Mouse (Mus musculus): ENCODE results near the gene Rnf224. TPM values are rescaled to one million over a fixed set of nuclear protein-coding genes. Genes with fewer than 3 reads are reported as not detected.

Rnf224 gene
- total and polyA plus RNA-seq, 3 experiments, result 0.10 TPM; not detected in 2

- no peaks in the 10 kb centered on the region for H3K27me3 ChIP-seq (ENCODE audit: control insufficient read depth in 1 of 2, insufficient read depth in 2 of 2, low read length in 2 of 2)
- no peak for DNase-seq (ENCODE audit: low read depth, low spot score)
- H3K36me3 ChIP-seq (ENCODE audit: control insufficient read depth in 1 of 2, insufficient read depth in 2 of 2, low read length in 2 of 2), result peaks cover 6 to 8% of the 10 kb centered on the region in 2 experiments
- no peak overlapping the region for H3K4me3 ChIP-seq (ENCODE audit: control insufficient read depth in 1 of 2, insufficient read depth in 1 of 2, low read depth in 2 of 2, low read length in 2 of 2)
- TF ChIP-seq USF2 (IDR thresholded peaks at IDR 0.05; ENCODE audit: borderline replicate concordance in 1 of 2, insufficient read depth in 1 of 2, low read depth in 1 of 2, low read length in 2 of 2) (no peak), USF1 (IDR thresholded peaks at IDR 0.05; ENCODE audit: low read depth, low read length) (no peak), TCF12 (IDR thresholded peaks at IDR 0.05; ENCODE audit: low read depth, low read length) (no peak), JUND (IDR thresholded peaks at IDR 0.05; ENCODE audit: low read depth, low read length) (no peak)
- H3K9me3 ChIP-seq (replicated peaks; ENCODE audit: insufficient read depth, low read length), result no peaks in the 10 kb centered on the region
- H3K79me2 ChIP-seq (ENCODE audit: control insufficient read depth, insufficient read depth, low read length, poor library complexity), result peaks cover 17% of the 10 kb centered on the region
- no peak overlapping the region for H3K9ac ChIP-seq (ENCODE audit: control insufficient read depth, low read depth, low read length, poor library complexity, severe bottlenecking)
- peaks cover 6 to 18% of the 10 kb centered on the region in 2 experiments; a peak in 3 of 4 replicates for H3K4me1 ChIP-seq (ENCODE audit: control insufficient read depth in 1 of 2, insufficient read depth in 2 of 2, low read length in 2 of 2)
- H3K27ac ChIP-seq (ENCODE audit: control insufficient read depth, low read depth, low read length), result no peak overlapping the region
Observed at GRCm38 (mm10) chr2:25226864-25227263, 9.7 kb downstream of the Rnf224 start.

- no peak for TF ChIP-seq EP300 (IDR thresholded peaks at IDR 0.05; ENCODE audit: low read depth in 1 of 2, low read length in 2 of 2)
- no peak for TF ChIP-seq CHD1 (IDR thresholded peaks at IDR 0.05; ENCODE audit: low read depth, low read length)
- no peak for TF ChIP-seq POLR2A (IDR thresholded peaks at IDR 0.05; ENCODE audit: control insufficient read depth in 1 of 2, insufficient read depth in 1 of 2, low read depth in 1 of 2, low read length in 2 of 2, poor library complexity in 1 of 2)
- no peak for TF ChIP-seq ZMIZ1 (IDR thresholded peaks at IDR 0.05; ENCODE audit: low read depth, low read length)
- TF ChIP-seq MAZ (IDR thresholded peaks at IDR 0.05; ENCODE audit: low read depth, low read length), result no peak
- TF ChIP-seq RAD21 (IDR thresholded peaks at IDR 0.05; ENCODE audit: low read depth, low read length), result no peak
- TF ChIP-seq ZC3H11A (IDR thresholded peaks at IDR 0.05; ENCODE audit: low read depth, low read length), result no peak
- TF ChIP-seq MAFK (IDR thresholded peaks at IDR 0.05; ENCODE audit: borderline replicate concordance, low read depth, low read length), result no peak
- no peak for TF ChIP-seq USF1 (IDR thresholded peaks at IDR 0.05; ENCODE audit: low read depth, low read length)
- TF ChIP-seq UBTF (IDR thresholded peaks at IDR 0.05; ENCODE audit: borderline replicate concordance, insufficient read depth, low read depth, low read length), result no peak
- TF ChIP-seq BHLHE40 (IDR thresholded peaks at IDR 0.05; ENCODE audit: borderline replicate concordance, low read depth, low read length), result no peak
- no peak for TF ChIP-seq ELF1 (IDR thresholded peaks at IDR 0.05; ENCODE audit: low read depth, low read length)
- TF ChIP-seq ETS1 (IDR thresholded peaks at IDR 0.05; ENCODE audit: low read depth, low read length), result no peak
- no peak for TF ChIP-seq MXI1 (IDR thresholded peaks at IDR 0.05; ENCODE audit: low read depth, low read length)
- TF ChIP-seq TCF12 (IDR thresholded peaks at IDR 0.05; ENCODE audit: low read depth, low read length), result no peak
- TF ChIP-seq MYB (IDR thresholded peaks at IDR 0.05; ENCODE audit: low read depth, low read length), result no peak
- no peak for TF ChIP-seq GABPA (IDR thresholded peaks at IDR 0.05; ENCODE audit: low read depth, low read length)
- H3K36me3 ChIP-seq (ENCODE audit: control insufficient read depth in 1 of 2, insufficient read depth in 2 of 2, low read length in 2 of 2), result peaks cover 6 to 8% of the 10 kb centered on the region in 2 experiments
- peak overlapping the region; percentile 100 for H3K27ac ChIP-seq (ENCODE audit: control insufficient read depth, low read depth, low read length)
- peaks cover 6 to 18% of the 10 kb centered on the region in 2 experiments; a peak in 3 of 4 replicates for H3K4me1 ChIP-seq (ENCODE audit: control insufficient read depth in 1 of 2, insufficient read depth in 2 of 2, low read length in 2 of 2)
- no peaks in the 10 kb centered on the region for H3K27me3 ChIP-seq (ENCODE audit: control insufficient read depth in 1 of 2, insufficient read depth in 2 of 2, low read length in 2 of 2)
- DNase-seq (ENCODE audit: low read depth, low spot score), result no peak
- peak overlapping the region; percentile 58 to 93 for H3K4me3 ChIP-seq (ENCODE audit: control insufficient read depth in 1 of 2, insufficient read depth in 1 of 2, low read depth in 2 of 2, low read length in 2 of 2)
- peak overlapping the region; percentile 99 for H3K9ac ChIP-seq (ENCODE audit: control insufficient read depth, low read depth, low read length, poor library complexity, severe bottlenecking)
- H3K9me3 ChIP-seq (replicated peaks; ENCODE audit: insufficient read depth, low read length), result no peaks in the 10 kb centered on the region
- H3K79me2 ChIP-seq (ENCODE audit: control insufficient read depth, insufficient read depth, low read length, poor library complexity), result peaks cover 17% of the 10 kb centered on the region
Observed at GRCm38 (mm10) chr2:25225811-25226379, 10.7 kb downstream of the Rnf224 start.
